Mouse (Mus musculus) CD4-positive, CD25-positive, alpha-beta regulatory T cell, adult 2 months (primary cell): Measurements from ENCODE around the gene Txndc11.
"Not testable (repeated sequence)": the region's sequence is repeated elsewhere in the genome, so short reads cannot be mapped to it uniquely, and the experiment has no call there.

ENCODE experiments used
- DNase-seq: peaks from one replicate; pipeline ENCODE4 v3.0.0-alpha.2; 2012; ENCODE audit warnings: low read depth, low spot score

Txndc11 gene

DNA sequence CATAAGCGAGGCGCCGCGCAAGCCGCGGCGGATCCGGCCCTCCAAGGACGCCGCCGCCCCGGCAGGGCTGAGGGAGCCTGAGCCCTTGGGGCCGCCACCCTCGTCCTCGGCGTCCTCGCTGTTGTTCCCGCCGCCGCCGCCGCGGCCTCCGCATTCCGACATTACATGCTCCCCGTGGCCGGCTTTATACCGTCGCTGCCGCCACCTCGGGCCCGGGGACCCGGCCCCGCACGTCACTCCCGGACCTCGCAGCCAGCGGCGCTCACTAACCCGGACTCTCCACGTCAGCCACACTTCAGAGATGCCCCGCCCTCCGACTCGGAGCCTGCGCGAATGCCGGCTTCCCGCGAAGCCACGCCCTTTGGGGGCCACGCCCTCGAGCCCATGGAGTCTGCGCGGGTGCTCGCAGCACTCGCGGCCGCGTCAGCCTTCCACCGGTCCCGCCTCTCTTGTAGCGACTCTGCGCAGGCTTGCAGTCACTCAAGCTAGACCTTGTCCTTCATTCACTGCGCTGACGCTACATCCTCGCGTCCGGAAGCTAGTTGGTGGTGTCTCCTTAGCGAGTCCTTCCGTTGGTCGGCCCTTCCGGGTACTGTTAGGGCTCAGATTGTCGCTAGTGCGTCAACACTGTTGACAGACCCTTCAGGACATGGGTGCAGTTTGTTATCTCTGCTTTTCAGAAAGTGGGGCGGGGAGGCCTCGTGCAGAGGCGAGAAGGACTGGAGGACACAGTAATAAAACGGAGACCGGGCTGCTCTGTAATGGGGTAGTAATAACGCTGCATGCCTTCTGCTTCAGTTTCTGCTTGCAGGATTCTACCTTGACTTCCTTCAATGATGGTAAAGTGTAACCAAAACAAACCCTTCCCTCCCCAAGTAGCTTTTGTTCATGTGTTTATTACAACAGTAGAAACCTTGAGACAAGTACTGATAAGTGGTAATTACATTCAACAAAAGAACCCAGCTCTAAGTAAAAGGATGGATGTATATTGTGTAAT is at the start of gene Txndc11:
Txndc11 (minus strand) TSS at position 303 of the 997 bp plus-strand sequence.
- DNase-seq: peak; percentile 100

DNA sequence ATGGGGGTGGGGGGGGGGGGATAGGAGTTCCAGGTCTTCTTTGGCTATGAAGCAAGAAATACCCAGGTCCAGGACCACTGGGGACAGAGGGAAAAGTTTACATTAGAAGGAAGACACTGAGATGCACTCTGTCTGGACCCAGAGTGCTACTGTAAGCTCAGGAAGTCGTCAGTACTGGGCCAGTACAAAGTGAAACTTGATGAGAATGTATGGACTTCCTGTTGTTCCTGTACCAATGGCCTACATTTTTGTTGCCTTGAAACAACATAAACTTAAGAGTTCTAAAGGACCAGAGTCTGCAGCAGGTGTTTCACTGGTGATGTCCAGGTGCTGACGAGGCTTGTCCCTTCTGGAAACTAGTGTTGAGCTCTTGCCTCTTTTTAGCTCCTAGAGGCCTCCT is 43.0 kb upstream of the Txndc11 start:
- peak; percentile 48 for DNase-seq

DNA sequence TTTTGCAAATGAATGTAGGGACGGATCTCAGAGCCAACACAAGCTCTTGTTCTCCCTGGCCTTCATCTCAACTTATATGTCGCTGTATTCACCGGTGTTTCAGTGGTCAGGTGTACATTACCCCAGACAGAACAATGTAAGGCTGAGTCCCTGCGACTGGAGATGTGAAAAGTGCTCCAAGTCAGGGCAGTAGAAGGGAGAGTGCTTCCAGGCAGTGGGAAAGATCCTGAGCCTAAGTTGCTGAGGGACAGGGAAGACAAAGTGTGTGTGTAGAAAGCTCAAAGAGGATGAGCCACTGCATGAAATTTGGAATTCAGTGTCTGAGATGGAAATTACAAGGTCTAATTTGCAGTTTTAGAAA is 42.4 kb upstream of the Txndc11 start:
- DNase-seq: no peak

DNA sequence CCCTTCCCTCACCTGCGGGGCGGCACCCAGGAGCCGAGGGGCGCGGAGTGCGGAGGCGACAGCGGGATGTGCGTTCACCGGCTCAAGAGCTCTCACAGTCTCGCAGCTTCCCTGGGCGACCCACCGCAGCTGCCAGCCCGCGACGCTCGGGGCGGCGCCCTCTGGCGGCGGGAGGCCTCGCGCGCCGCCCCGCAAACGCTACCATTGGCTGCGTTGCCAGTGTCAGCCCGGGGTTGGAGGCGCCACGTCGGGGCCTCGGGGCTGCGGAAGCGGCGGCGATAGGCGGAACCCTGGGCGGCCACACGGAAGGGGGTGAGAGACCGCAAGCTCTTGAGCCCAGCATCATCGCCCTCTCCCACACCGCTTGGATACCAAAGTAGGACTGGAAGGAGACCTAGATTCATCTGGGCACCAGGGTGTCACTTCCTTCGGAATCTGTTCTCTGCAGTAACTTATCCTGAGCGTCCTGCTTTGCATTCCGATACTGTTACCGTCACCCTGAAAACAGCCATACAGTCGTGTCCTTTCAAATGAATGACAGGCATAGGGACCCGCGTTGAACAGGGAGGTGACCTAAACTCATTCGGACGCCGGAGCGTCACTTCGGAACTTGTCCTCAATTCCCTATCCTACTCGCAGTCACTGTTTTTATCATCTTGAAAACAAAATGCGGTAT is 41.9 kb upstream of the Txndc11 start, which contains the start of gene Zc3h7a:
Zc3h7a (minus strand) TSS at position 186 of the 676 bp plus-strand sequence.
- peak; percentile 95 for DNase-seq

DNA sequence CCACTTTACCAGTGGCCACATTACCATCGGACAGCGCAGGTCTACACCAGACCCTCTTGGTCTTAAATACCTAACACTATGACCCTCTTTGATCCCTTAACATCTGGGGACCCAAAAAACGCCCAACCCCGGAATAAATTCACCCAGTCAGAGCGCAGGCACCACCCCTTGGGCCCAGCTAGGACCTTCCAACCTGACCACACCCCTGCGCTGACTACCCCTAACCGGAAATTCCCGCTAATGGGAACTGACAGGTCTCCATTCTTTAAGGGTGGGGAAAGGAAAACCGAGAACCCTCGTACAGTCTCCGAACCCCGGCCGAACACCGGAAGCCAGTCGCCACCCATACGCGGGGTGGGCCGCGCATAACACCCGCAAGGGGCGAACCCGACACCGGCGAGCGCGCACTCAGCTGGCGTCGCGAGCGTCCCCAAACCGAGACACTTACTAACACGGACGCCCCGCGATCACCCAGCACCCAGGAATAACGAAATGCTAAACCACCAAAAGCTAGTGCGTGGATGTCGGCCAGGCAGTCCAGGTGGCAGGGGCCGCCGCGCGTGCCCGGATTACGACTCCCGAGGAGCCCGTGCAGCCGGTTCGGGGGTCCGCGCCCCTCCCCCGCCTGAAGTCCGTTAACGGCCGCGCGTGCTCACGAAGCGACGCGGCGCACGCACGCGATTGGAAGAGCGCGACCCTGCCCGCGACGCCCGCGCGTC is 41.2 kb upstream of the Txndc11 start:
- DNase-seq: peak; percentile 67

DNA sequence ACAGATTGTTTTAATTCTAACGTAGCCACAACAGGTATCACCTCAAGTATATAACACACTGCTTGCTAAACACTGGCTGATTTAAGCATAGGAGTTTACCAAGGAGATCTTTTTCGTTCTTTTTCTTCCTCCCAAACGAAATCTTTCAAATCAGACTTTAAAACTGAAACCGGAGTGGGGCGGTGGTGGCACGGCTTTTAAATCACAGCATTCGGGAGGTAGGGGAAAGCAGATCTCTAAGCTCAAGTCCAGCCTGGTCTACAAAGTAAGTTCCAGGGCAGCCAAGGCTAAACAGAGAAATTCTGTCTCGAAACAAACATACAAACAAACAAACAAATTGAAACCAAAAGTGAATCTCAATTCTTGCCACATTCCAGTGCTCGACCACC is 40.6 kb upstream of the Txndc11 start:
- DNase-seq: peak; percentile 33

DNA sequence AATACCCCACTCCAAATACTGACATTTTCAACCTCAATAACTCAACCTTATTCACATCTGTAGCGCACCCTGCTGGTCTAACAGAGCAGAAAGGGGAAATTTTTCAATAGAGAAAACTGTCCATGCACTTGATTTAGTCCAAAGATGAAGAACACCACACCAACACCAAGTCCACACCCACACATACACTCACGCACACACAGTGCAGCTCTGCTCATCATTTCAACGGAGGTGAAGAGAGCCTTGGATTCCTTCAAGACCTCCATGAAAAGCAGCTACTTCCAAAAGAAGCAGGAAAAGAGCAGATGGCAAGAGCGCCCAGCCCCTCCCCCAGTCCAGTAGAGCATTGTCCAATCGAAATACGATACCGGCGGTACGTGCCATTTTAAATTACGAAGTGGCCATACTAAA is 40.2 kb upstream of the Txndc11 start:
- DNase-seq: peak; percentile 78

DNA sequence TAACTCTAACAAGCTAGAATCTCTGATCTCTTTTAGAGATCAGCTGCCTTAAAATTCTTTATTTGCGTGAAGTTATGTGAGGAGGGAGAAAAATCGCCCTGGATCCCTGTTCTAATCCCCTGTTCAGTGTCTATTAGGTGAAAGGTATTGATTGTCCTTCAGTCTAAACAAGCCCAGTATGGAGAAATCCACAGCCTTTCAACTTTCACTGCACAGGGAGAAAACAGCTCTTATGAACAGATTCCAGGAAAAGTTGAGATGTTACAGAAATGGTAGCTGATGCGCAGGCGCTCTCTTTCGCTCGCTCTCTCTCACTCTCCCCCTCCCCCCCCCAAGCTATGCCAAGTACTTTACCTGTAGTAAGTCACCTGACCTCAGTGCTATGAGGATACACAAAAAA is 37.2 kb upstream of the Txndc11 start:
- DNase-seq: no peak

DNA sequence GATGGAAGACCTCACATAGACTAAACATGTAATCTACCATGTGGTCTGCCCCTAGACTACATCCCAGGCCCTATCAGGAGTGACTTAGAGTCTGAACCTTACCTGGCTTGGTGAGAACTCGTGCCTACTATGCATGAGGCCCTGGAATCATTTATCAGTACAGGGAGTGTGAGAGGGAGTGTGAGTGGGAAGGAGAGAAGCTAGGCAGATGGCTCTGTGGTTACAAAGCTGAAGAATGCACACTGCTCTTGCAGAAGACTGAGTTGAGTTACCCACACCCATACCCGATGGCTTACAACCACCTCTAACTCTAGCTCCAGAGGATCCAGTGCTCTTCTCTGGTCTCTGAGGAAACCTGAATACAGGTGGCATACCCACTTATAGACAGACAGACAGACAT is 32.0 kb upstream of the Txndc11 start:
- DNase-seq: no peak

DNA sequence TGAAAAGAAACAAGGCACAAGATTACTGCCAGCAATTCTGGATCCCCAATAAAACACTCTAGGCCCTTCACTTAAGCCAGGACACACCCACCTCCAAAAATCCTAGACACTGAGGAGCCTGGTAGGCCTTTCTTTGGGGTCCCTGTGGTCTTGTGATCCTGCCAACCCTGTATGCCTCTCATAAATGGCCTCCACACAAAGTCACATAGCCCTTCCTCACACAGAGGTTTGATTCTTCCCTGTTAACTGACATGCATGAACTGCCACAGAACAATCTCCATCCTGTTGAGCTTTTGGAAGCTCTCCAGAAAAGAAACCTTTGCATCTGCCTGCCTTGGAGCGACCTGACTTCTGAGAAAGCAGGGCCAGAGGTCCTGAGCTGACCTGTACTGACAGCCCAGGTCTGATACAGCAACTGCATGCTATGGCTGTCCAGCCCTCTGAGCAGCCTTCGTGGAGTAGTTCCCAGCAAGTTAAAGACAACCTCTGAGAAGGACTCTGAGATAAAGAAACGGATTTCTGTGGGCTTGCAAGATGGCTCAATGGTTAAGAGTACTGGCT is 30.3 kb upstream of the Txndc11 start:
- DNase-seq: no peak

DNA sequence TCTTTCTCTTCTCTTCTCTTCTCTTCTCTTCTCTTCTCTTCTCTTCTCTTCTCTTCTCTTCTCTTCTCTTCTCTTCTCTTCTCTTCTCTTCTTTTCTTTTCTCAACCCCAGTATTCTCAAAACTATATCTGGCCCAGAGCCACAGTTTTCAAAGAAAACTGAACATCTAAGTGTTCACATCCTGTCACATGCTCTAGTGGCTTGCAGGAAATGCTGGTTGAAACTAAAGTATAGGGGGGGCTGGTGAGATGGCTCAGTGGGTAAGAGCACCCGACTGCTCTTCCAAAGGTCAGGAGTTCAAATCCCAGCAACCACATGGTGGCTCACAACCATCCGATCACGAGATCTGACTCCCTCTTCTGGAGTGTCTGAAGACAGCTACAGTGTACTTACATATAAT is 23.3 kb upstream of the Txndc11 start:
- peak; percentile 83 for DNase-seq

DNA sequence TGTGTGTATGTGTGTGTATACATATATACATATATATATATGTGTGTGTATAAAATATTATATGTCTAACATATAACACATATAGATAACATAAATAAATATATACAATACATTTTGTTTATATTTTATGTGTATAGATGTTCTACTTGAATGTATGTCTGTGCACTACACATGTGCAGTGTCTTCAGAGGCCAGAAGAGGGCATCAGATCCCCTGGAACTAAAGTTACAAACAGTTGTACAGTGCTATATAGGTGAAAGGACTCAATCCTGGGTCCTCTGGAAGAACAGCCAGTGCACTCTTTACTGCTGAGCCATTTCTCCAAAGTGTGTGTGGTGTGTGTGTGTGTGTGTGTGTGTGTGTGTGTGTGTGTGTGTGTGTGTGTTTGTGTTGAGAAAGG is 20.1 kb upstream of the Txndc11 start:
- peak; percentile 25 for DNase-seq

DNA sequence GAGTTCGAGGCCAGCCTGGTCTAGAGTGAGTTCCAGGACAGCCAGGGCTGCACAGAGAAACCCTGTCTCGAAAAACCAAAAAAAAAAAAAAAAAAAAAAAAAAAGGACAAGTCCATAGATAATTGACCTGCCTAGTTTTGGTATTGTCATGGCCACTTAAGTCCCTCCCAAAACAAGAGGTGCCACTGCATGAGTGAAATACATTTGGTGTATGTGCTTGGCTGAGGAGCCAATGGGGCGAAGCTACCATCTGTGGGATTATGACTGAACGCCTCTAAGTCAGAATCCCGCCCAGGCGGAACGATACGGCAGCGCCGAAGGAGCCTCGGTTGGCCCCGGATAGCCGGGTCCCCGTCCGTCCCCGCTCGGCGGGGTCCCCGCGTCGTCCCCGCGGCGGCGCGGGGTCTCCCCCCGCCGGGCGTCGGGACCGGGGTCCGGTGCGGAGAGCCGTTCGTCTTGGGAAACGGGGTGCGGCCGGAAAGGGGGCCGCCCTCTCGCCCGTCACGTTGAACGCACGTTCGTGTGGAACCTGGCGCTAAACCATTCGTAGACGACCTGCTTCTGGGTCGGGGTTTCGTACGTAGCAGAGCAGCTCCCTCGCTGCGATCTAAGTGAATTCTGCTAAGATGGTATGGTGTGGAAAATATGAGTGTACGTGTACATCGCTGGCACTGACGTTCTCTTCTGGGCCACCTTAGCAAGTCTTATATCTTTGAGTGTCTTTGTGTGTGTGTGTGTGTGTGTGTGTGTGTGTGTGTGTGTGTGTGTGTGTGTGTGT is 9.4 kb upstream of the Txndc11 start:
- DNase-seq: not testable (repeated sequence)

DNA sequence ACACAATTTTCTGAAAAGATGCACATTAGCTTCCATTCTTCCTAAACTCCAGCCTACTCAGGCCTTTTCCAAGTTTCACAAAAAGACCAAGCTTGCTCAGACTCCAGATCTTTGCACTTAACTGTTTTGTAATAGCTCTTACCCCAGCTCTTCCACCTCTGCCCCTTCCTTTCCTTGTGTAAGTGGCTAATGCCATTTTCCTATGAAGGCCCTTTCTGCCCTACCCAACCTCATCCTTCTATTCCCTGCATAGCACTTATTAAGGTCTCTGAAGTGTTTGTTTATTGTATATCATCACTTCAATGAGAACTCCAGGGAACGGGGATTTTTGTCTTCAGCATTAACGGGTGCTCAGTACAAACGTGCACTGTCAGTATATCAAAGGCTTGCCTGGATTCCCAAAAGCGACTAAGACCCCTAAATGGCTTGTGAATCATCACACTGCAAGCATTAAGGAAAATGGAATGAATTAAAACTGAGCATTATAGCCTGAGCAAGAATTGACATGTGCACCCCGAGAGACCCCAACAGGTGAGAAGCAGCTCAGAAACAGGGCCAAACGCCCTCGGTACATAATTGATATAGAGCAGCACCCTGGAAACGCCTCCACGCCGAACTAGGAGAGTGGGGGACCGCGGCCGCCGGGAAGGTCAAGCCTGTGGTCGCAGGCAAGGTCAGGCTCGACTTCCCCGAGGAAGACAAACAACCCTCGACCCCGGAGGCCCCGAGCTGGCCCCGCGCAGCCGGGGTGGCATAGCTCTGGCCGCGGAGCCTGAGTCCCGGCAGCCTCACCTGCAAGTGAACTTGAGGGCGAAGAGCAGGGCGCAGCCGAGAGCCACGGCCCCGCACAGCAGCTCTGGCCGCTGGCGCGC is 738 bp downstream of the Txndc11 start:
- DNase-seq: no peak

DNA sequence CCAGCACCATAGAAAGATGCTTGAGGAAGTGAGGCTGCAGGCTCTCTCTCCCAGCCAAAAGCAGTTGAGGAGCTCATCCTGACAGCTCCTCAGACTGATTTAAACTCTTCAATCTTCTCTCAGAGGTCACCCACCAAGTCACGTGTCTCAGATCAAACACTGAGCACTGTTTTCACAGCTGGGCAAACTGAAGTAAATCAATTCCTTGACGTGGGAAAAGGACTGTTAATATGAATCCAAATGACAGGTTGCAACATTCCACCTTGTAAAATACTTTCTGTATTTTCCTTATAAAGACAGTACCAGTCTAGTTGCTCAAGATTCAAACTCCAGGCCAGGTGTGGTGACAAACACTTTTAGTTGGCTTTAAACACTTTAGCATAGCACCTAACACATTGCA is 1.6 kb downstream of the Txndc11 start:
- no peak for DNase-seq

DNA sequence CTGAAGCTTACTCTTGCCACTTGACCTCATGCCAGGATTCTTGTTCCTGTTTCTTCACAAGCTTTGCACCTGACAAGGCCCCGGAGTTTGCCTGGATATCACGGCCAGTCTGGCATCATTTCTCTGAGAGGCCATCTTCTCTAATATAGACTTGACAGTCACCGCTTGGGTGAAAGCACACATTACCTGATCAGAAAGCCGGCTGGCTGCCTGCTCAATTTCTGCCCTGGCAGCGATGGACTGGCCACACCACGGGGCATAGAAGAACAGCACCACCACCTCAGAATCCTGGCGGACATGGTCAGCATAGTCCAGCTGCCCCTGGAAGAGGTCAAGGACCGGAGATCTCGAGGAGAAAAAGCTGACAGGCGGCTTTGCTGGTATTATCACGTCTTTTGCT is 6.1 kb downstream of the Txndc11 start:
- DNase-seq: no peak

DNA sequence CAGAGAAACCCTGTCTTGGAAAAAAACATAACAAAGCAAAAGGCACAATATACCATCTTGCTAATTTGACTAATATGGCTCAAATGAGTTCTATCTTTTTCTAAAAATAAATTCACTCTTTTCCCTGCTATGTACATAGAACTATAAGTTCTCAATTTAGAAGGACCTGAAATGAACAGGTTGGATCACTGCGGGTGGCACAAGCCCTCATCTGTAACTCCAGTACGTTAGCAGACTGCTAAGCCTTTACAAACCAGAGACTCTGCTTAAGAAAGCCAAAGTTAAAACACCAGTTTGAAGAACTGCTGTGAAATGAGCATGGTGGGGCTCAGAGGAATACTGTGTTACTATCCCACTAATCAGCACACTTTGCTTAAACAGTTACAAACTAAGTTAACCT is 9.1 kb downstream of the Txndc11 start:
- DNase-seq: no peak

DNA sequence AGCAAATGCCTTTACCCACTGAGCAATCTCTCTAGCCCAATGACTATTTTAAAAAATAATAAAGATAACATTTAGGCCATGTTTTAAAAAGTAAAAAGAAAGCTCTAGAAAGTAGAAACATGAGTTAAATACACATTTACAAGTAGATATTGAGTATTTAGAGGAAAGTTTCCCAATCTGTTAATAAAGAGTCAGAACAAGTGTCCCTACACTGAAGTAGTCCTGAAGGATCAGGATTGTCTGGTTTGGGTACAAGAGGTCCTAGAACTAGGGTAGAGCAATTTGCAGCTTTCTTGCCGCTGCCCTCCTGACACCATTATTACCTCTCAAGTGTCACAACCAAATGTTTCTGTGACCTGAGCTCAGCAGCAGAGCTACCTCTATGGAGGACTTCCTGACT is 10.3 kb downstream of the Txndc11 start:
- no peak for DNase-seq

DNA sequence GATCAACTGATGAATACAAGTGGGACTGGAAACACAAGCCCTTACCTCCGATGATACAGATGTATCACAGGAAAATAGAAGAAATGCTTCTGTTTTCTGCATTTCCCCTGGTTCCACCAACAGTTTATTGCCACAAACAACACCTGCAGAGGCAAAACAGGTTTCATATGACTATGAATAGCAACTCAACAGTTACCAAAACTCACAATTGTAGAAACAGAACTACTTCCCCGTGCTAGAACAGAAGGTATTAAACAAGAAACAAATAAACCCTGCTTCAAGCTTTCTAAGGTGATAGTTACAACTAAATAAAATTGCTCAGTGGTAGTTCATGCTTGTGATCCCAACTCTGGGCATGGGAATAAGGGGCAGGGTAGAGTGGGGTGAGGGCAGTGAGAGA is 11.8 kb downstream of the Txndc11 start:
- no peak for DNase-seq

DNA sequence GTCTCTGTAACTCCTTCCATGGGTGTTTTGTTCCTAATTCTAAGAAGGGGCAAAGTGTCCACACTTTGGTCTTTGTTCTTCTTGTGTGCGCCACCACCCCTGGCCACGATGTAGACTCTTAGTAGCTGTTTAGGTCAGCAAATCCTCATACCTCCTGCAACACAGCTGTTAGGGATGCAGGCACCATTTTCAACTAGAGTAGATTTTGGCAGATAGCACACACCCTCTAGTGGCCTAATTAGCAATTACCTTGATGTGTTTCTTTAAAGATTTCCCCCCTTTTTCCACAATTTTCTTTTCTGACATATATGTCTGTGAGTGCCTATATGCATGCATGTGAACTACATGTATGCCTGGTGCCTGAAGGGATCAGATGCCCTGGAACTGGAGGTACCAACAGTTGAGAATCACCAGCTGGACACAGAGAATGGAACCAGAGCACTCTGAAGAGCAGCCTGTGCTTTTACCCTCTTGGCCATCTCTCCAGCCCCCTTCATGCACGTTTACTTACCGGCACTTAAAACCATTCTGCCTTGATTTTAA is 25.2 kb downstream of the Txndc11 start:
- DNase-seq: peak; percentile 56
